Mouse (Mus musculus) layer of hippocampus, adult 8-10 months (tissue): ENCODE results near the gene Mtfr1l. TPM values are rescaled to one million over a fixed set of nuclear protein-coding genes. Genes with fewer than 3 reads are reported as not detected.
A peak's percentile ranks its signal among the peaks of the same experiment; 100 is the strongest.

ENCODE experiments used
- DNase-seq, 2 experiments: peaks; one replicate each; pipeline ENCODE4 v3.0.0; 2022; ENCODE audit warnings: low spot score in 2 of 2
- total RNA-seq, 4 experiments: library from RNA; stranded (reverse); gene quantifications; 2 replicates each; pipeline ENCODE4 v1.2.4; 2022

Mtfr1l gene
- 10 to 100 TPM; 65.9 to 74.2 (median 67.9) TPM for total RNA-seq

DNA sequence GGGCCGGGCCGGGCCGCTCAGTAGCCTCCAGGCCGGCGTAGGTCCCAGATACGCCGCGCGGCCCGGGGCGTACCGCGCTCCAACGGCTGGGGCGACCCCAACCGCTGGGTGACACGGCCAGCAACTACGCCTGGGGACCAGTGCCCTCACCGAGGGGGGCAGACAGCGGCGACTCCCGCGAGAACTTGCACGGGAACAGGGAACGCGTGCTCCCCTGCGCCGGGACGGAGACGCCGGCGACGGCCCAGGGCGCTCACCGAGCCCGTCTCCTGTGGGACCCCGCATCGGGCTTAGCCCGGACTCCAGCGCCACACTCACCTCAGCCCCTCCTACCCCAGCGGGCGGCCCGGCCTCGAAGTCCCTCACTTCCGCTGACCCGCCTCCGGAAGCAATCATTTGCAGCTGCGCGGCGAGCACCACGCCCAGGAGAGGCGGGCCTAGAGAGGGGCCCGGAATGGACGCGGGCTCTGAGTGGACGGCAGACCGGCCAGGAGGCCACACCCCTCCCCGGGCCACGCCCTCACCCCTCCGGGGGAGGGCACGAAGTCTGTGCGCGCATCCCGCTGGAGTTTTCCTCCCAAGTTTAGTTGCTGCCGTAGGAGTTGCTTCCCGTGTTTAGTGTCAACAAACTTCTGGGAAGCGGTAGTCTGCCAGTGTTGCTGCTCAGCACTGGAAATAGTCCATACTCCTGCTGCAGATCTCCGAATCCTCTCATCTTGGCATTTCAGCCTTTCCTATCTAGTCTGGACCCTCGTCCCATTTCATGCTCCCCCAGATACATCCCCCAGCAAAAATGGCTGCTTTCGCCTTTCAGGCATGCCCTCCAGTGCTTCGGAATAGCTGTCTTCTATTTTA lies at the start of gene Mtfr1l:
Gene Mtfr1l, minus strand, starts transcription at position 456 of the 855 bp plus-strand sequence.
- DNase-seq, result peak; percentile 94 to 96

DNA sequence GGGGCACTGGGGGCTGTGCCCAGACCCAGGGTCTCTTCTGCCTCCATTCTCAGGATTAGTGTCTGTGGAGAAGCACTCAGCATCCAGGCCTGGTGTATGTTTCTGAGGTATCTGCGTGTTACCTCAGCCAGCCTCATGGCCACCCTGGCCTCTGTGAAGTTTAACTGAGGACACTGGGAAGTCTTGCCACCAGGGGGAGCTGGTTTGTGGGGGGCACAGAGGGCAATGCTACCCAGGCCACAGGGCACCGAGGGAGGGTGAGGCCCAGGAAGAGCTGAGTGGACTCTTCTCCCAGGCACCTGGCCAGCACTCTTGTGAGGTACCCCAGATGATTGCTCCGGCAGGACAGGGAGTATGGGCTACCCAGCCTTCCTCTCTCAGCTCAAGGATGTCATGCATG lies 48.3 kb upstream of the Mtfr1l start:
- DNase-seq, result no peak

DNA sequence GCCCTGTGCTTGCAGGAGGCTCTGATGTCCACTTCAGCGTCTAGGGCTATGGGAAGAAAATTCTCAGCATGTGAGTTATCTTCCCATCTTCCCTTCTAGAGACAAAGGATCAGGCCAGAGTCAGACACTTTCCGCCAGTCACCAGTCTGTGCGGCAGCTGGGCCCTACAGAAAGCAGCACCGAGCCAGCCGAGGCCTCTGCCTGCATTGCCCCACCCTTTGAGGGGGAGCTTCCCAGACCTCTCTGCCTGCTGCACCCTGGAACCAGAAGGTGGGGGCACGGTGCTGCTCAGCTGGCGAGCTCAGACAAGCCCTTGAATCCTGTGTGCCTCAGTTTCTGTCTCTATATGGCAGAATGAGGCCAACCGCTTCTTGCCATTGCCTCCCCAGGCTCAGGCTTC lies 46.2 kb upstream of the Mtfr1l start:
- DNase-seq, result no peak

DNA sequence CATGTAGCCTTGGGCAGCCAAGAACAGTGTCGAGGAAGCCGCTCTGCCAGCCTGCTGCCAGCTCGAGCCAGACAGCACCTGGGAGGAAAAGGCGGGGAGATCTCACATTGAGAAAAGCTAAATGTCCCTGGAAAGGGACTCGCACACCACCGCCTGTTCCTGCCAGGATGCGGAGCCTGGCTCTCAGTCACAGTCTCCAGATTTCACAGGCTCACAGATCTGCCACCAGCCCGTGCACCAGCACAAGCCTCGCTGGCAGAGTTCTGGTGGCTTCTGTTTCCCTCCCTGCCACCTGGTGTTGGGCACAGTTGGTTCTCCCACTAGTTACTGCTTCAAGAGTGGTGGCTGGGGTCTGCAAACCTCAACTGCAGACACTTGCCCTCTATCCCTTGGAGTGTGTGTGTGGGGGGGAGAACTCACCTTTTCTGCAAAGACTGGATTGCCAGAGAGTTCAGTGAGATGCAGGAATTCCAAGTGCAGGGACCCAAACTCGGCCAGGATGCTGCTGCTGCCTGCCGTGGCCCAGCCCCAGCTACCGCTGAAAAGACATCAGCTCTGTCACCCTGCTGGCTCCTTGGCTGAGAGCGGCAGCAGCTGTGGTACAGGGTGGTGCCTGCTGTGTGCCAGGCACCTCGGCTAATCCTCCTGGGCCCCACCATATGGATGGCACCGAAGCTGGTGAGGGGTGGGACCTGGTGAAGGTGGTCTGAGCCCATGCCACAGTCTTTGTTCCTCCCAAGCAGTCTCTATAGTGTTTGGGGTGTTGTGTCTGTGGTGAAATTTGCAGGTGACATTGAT lies 45.4 kb upstream of the Mtfr1l start:
- DNase-seq, result peak; percentile 83 to 88

DNA sequence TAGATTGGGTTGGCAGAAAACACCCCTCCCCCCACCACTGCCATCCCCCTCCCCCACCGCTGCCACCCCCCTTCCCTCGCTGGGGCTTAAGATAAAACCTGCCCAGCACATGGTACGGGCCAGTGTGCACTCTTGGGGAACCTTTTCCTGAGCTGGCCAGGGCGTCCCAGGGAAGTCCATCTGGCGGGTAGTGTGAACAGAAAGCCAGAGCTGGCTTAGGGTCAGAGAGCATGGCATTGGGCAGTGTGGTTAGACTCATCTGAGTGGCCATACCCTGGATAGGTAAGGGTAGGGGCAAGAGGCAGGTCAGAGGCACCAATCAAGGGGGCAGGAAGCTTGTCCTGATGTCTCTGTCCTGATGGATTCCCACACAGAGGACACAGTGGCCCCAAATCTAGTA lies 44.4 kb upstream of the Mtfr1l start:
- DNase-seq, result no peak

DNA sequence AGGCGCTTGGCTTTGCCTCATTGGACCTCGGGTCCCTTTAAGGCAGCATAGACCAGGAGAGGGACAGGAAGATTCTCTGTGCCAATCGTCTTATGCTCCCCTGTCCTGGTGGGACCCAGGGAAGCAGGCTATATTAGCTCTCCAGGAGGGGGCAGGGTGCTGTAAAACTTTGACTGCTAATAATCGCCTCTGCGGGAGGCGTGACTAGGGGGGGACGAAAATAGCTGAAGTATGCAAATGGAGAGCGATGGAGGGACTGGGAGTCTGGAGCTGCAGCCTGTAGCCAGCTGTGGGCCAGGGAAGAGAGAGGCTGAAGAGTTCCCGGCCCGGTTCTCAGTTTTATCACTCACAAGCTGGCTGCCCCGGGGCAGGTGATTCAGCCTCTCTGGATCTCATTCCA lies 44.0 kb upstream of the Mtfr1l start:
- DNase-seq, result no peak

DNA sequence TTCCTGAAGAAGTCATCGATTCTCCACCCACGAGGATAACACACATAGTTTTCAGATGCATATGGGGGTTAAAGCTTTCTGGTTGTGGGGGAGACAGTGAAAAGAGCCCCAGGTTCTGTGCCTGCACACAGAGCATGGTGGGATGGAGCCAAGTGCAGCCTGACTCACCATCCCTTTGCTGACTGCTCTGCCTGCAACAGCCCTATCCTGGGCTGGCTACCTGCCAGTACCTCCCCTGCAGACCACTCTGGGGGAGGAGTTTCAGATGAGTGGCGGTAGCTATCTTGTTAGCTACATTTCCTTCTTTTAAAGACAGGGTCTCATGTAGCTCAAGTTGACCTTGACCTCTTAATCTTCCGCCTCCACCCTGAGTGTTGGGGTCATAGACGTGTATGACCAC lies 43.2 kb upstream of the Mtfr1l start:
- no peak for DNase-seq

DNA sequence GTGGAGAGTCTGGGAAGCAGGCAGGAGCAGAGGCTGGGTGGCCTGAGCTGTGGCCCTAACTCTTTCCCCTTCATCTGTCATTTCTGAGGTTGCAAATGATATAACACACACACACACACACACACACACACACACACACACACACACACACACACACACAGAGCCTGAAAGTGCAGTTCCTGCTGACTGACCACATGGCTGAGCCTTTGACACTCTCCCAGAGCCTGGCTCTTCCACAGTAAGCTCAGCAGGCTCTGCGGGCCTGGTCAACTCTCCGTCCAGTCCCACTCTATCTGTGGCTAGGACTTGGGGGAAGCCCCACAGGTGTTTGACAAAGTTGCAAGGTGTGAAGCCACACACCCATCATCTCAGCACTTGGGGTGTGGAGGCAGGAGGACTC lies 42.1 kb upstream of the Mtfr1l start:
- DNase-seq, result no peak

DNA sequence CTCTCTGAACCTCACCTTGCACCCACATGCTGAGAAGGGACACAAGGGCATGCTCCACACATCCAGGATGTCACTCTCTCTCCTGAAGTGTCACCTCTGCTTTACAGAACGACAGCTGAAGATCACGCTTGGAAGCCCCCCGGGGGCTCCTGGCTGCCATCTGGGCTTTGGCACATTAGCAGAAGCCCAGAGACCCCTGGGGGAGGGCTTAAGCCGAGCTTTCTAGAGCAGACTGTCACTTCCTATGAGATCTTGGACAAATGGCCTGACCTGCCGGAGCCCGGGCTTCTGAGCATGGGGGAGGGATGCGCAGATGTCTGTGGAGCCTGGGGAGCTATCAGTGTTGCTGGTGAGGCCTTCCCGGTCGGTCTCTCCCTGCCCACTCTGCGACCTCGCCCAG lies 40.3 kb upstream of the Mtfr1l start:
- DNase-seq, result no peak

DNA sequence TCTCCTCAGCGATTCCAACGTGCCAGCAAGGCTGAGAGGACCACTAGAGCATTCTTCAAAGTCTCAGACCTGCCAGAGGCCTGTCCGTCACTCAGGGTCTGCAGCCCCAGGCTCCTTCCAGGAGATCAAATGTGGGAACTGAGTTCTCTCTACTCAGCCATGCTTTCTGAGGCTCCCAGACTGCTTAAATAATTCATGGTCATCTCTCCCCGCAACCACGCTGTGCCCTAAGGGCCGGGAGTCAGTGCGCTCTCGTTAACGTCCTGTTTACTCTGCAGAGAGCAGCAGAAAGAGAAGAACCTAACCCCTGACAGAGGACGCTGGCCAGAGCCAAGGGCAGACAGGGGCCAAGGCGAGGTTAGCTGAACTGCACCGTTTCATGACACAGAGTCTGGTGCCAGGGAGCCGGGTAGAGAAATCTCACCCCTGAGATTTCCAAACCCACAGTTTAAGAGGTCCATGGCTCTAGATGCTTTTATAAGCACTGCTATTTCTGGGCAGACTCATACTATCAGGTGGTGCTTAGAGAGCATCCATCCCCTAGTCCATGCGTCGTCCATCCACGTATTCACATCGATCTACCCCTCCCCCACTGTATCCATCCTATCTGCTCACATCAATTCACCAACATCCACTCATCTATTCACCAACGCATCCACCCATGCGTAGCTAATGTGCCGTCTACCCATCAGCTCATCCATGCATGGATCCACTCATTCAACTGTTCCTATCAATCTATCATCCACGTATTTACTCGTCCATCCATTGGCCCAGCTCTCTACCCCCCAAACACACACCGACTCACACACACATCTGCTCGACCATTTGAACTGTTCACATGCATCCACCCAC lies 37.5 kb upstream of the Mtfr1l start:
- no peak for DNase-seq

DNA sequence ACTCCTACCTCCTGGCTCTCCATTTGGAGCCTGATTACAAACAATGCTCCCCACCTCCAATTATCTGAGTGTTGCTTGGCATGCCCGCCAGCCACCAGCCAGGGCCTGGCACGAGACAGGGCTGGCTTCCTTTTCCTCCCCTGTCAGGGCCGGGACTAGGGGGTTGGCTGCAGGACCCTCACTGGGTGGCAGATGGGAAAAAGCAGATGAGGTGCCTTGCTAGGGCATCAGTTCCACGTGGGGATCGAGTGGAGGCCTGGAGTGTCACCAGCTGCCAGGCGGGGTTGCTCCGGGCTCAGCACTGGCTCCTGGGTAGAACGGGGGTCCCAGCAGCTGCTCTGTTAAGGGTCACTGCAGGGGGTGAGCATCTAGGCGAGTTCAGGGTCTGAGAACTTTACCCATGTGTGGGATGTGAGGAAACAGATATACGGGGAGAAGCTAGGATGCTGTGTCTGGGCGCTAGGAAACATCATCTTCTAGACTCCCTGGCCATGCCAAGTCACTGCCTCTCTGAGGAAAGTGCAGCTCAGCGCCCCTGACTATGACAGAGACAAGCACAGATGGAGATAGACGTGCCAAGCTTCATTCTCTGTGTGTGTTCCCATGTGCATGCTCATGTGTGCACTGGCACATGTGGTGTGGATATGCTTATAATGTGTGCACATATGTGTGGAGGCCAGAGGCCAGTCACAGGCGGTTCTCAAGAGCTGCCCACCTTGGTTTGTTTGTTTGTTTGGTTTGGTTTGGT lies 35.7 kb upstream of the Mtfr1l start:
- no peak for DNase-seq

DNA sequence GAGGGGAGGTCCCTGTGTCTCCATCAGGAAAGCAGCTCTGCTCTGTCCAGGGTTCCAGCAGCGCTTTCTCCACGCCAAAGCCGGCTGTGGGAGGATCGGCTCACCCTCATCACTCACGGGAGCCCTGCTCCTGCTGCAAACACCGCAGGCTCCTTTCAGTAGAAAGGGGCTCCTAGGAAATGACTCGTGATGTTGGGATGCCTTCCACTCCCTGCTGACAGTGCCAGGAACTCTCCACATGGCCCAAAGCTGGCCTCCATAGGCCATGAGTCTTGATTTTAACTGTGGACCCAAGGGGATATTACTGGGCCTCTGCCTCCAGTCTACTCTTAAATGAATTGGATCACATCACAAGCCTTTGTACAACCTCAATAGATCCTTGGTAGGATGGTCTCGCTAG lies 34.6 kb upstream of the Mtfr1l start:
- no peak for DNase-seq

DNA sequence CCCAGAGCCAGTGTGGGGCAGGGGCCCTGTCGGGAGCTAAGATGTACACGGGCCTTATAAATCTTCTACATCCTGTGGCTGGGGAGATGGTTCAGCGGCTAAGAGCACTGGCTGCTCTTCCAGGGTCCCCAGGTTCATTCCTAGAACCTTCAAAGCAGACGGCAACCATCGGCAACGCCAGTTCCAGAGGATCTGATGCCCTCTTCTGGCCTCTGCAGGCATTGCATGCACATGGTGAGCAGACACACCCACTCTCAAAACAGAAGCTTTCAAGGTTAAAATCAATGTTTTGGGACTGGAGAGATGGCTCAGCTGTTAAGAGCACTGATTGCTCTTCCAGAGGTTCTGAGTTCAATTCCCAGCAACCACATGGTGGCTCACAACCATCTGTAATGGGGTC lies 34.0 kb upstream of the Mtfr1l start:
- no peak for DNase-seq

DNA sequence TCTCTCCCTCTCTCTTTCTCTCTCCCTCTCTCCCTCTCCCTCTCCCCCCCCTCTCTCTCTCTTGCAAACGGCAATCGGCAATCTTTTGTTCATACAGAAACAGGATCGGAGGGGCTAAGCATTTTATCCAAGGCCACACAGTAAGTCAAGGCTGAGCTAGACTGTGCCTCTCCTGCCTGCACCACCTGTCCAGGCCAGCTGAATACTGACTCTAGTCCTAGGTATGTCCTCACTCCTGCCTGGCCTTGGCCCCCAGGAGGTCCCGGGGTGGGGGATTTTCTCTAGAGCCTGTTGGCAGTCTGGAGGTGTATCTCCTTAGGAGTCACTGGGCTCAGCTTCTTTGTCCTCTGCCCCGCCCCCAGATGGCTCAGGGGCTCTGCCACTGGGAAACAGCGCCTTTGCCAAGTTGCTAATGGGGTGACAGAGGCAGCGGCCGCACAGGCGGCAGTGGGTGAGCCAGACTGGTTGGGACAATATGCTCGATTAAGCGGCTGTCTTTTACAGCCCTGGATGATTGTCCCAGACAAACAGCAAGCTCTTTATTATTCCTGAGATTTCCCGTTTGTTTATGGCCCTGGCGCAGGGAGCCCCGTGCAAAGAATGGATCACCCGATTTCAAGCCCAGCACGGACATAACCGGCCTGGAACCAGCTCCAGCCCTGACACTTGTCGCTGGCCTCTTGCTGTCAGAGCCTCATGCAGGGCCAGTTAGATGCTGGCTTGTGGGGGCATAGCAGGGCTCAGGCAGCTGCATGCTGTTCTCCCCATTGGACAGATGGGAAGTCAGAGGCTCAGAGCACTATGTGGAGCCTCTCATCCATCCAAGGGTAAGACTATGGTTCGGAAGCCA lies 32.4 kb upstream of the Mtfr1l start:
- DNase-seq, result peak; percentile 41 to 53

DNA sequence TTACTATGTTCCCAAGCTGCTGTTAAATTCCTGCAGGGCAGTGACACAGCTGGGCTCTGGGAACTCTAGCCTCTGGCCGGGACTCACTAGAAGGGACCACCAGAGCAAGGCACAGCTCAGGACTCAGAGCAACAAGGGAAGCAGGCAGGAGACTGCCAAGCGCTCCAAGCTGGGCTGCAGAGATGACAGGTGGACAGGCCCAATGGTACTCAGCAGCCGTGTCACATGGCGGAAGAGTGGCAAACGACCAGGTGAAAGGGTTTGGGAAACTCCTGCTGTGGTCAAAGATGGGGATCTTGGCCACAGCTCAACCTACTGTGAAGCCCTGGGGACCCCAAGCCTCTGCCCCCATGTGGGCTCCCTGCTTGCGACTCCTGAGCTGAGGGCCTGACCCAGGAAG lies 28.9 kb upstream of the Mtfr1l start:
- no peak for DNase-seq

DNA sequence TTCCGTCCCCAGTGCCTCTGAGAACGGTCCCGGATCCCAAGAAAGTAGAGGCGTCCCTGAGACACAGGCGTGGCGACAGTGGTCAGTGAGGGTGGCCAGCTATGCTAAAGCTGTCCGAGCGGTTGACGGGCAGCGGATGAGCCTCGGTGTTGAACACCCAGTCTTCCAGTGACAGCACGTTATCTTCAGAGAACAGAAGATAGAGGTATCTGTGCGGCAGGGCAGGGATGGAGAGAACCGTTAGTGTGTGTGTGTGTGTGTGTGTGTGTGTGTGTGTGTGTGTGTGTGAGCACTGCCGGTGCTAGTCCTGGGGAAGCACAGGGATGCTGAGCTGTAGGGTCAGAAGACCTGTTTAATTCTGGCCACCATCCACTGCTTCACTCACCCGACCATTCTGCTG lies 28.4 kb upstream of the Mtfr1l start:
- DNase-seq, result no peak

DNA sequence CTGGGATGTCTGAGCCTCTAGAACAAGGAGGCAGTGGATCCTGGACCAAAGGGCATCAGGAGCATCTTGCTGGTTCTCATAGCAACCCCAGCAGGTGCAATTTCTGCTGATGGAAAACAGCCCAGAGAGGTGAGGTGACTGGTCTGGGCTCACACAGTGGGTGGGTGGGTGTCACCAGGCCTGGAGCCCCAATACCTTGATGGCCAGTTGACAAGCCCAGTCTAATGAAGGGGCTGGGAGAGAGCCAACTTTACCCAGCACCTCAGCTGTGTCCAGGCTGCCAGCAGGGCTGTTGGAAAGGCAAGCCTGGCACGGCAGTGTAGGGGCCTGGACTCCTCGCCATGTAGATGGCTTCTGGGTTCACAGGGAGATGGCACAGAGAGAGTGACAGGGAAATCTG lies 26.8 kb upstream of the Mtfr1l start:
- DNase-seq, result no peak

DNA sequence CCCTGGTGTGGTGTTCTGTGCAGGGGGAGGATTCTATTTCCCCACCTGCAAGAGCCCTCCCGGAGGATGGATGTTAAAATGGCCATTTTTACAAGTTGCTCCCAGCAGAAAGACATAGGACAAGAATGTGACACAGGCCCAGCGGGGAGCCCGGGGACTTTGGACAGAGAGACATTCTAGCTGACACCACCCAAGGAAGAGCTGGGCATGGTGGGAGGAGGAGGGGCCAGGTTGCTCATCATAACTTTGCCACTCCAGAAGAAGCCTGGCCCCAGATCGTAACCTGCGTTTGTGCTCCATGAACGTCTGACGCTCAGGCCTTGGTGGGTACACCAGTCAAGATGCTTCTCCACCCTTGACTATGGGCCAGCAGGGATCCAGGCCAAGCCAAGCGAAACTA lies 25.5 kb upstream of the Mtfr1l start:
- DNase-seq, result no peak

DNA sequence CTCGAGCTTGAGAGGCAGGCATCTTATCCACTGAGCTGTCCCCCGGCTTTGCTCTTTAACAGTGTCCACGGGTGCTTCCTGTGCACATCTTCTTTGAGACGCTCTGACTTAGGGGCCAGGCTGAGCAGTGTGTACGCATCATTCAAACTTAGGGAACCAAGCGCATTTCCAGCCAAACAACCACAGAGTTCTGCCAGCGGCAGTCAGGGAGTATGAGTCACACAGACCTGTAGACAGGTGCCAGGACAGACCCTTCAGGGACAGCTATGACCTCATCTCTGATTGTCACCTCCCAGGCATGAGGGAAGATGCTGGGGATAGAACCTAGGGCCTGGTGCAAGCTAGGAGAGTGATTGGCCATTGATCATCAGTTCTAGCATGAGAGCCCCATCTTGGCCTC lies 24.0 kb upstream of the Mtfr1l start:
- no peak for DNase-seq

DNA sequence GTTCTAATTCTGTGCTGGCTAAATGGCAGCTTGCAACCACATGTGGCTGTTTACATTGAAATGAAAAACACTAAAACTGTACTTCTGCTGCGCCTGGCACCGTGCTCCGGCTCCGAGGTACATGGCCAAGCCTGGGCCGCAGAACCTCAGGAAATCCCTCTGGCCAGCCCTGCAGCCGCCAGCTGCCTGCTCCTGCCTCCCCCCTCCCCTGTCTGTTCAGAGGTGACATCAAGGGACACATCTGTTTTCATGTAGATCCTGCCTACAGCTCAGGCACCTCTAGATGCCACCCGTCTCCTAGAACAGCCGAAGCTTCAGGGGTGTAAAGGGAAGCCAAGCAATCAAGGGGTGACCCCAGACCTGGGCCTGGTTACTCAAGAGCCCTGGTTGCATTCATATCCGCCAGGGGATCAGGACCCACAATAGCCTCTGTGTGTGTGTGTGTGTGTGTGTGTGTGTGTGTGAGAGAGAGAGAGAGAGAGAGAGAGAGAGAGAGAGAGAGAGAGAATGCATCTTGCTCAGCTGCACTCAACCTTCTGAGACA lies 23.5 kb upstream of the Mtfr1l start:
- no peak for DNase-seq
